Mouse (Mus musculus): ENCODE measurements around the gene Olfr689.
"Not testable (repeated sequence)": the region's sequence is repeated elsewhere in the genome, so short reads cannot be mapped to it uniquely, and the experiment has no call there.

Gene Olfr689

GRCm38 (mm10) chr7:105310865-105311264, at the start of gene Olfr689:
Gene Olfr689 (plus strand): TSS chr7:105311165.
- DNase-seq (ENCODE audit: low spot score), result no peak

- DNase-seq (ENCODE audit: low spot score), result no peak
Measured at GRCm38 (mm10) chr7:105272426-105272825, 38.5 kb upstream of the Olfr689 start.

GRCm38 (mm10) chr7:105287795-105288194, 23.2 kb upstream of the Olfr689 start, which contains the start of gene Olfr688:
Gene Olfr688 (plus strand): TSS chr7:105288095.
- DNase-seq (ENCODE audit: low spot score), result no peak

DNA sequence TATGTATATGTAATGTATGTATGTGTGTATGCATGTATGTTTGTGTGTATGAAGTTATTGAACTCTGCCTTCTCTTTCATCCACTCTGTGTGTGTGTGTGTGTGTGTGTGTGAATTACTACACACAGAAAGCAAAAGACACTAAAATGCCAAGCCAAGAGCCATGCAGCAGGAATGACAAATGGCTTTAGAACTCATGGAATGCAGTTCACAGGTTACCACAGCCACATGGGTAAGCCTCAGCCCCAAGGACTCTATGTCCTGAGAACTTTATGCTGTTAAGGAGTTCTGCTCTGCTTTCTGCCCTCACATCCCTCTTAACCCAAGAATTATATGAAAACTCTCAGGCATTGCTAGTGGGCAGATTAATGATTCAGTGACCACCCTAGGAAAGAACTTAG, 20.9 kb upstream of the Olfr689 start:
- DNase-seq (ENCODE audit: low spot score), result no peak

DNA sequence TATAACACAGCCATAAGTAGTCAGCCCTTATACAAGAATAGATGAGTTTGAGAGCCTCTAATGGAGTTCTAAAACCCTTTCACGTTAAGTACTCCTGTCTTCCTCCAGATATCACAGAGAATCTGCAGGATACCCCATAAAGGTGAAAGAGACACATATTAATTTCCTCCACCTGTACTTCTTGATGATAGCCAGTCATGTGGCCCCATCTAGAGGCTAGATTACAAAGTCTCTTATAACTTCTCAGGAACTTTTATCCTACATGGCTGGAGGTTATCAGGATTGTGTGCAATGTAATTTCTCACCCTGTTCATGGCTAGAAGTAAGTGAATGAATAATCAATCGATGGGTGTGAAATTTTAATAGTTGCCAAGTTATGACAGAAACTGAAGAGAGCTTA, 14.3 kb downstream of the Olfr689 start:
- no peak for DNase-seq (ENCODE audit: low spot score)

GRCm38 (mm10) chr7:105334004-105334403, 23.0 kb downstream of the Olfr689 start, which contains the start of gene Olfr690:
Gene Olfr690 (minus strand): TSS chr7:105334104.
- no peak for DNase-seq (ENCODE audit: low spot score)

- no peak for DNase-seq (ENCODE audit: low spot score)
Measured at GRCm38 (mm10) chr7:105342170-105342569, 31.2 kb downstream of the Olfr689 start, which contains the start of gene Olfr691. Gene Olfr691 (minus strand): TSS chr7:105342270.

DNA sequence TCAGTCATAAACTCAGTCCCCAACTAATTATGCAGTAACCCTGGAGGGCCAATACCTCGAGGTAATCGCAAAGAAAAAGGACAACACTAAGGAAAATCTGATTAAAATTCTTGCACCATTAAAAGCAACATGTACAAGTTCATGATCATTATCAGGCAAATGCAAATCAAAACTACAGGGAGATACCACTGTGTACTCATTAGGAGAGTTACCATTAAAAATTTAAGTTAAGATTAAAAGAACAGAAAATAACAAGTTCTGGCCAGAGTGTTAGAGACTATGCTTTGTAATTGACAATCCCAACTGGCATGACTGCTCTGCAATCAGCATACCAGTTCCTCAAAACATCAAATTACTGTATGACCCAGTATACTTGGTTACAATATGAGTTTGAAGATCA, 31.8 kb downstream of the Olfr689 start:
- DNase-seq (ENCODE audit: low spot score), result no peak

DNA sequence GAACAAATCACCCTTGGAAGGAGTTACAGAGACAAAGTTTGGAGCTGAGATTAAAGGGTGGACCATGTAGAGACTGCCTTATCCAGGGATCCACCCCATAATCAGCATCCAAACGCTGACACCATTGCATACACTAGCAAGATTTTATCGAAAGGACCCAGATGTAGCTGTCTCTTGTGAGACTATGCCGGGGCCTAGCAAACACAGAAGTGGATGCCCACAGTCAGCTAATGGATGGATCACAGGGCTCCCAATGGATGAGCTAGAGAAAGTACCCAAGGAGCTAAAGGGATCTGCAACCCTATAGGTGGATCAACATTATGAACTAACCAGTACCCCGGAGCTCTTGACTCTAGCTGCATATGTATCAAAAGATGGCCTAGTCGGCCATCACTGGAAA, 45.1 kb downstream of the Olfr689 start:
- DNase-seq (ENCODE audit: low spot score), result not testable (repeated sequence)

DNA sequence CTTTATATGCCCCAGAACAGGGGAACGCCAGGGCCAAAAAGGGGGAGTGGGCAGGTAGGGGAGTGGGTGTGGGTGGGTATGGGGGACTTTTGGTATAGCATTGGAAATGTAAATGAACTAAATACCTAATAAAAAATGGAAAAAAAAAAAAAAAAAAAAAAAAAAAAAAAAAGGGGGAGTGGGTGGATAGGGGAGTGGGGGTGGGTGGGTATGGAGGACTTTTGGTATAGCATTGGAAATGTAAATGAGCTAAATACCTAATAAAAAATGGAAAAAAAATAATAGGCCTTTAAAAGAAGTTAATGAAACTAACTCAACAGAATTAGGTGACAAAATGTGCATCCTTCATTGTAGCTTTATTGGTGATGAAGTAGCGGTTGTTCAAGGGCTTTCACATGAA, 45.5 kb downstream of the Olfr689 start:
- not testable (repeated sequence) for DNase-seq (ENCODE audit: low spot score)

GRCm38 (mm10) chr7:105361713-105362112, 50.7 kb downstream of the Olfr689 start:
- DNase-seq (ENCODE audit: low spot score), result no peak

- no peak for DNase-seq (ENCODE audit: low spot score)
Measured at GRCm38 (mm10) chr7:105367268-105367667, 56.3 kb downstream of the Olfr689 start.

GRCm38 (mm10) chr7:105367930-105368329, 57.0 kb downstream of the Olfr689 start, which contains the start of gene Olfr692:
Gene Olfr692 (plus strand): TSS chr7:105368230.
- no peak for DNase-seq (ENCODE audit: low spot score)

GRCm38 (mm10) chr7:105368521-105368920, 57.6 kb downstream of the Olfr689 start:
- no peak for DNase-seq (ENCODE audit: low spot score)
